Mouse (Mus musculus): ENCODE results near the gene Kif3a.
"Not testable (repeated sequence)": the region's sequence is repeated elsewhere in the genome, so short reads cannot be mapped to it uniquely, and the experiment has no call there.

DNA sequence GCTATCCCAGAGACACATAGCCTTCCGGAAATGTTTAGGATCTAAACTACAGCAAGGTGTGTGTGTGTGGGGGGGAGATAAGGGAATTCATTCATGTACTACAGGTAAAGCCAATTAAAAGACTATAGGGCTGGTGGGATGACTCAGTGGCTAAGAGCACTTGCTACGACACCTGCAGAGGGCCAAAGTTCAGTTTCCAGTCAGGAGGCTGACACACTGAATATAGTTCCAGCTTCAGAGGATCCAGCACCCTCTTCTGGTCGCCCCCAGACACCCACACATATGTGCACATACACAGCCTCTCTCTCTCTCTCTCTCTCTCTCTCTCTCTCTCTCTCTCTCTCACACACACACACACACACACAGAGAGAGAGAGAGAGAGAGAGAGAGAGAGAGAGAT, 9.2 kb upstream of the Kif3a start:
- TF ChIP-seq CTCF (conservative IDR thresholded peaks at IDR 0.05; ENCODE audit: low read length); NANOG (IDR thresholded peaks at IDR 0.05; ENCODE audit: borderline replicate concordance, low read length); POU5F1 (IDR thresholded peaks at IDR 0.05; ENCODE audit: borderline replicate concordance, low read length): not testable (repeated sequence)

Data from E14TG2a.4 (cell line).